Mouse (Mus musculus) splenic B cell, adult 2 months (primary cell): ENCODE results near the gene Pax6.

Experiments
- DNase-seq: peaks from one replicate; pipeline ENCODE4 v3.0.0-alpha.2; 2011; ENCODE audit warnings: low read depth, low spot score
- H3K27me3 ChIP-seq: 2 replicates; pipeline ENCODE4 v1.6.1; 2012; ENCODE audit warnings: mild to moderate bottlenecking, low read length, moderate library complexity, mixed read lengths; ENCODE audit not compliant: control insufficient read depth, poor library complexity, insufficient read depth, severe bottlenecking
- H3K36me3 ChIP-seq: 2 replicates; pipeline ENCODE4 v1.6.1; 2012; ENCODE audit warnings: mild to moderate bottlenecking, low read length, moderate library complexity, mixed read lengths; ENCODE audit not compliant: control insufficient read depth, poor library complexity, insufficient read depth, severe bottlenecking

Pax6 gene

GRCm38 (mm10) chr2:105666763-105667625 lies 1.7 kb upstream of the Pax6 start:
- peaks cover 4% of the 10 kb centered on the region for H3K27me3 ChIP-seq
- DNase-seq: no peak
- H3K36me3 ChIP-seq: no peaks in the 10 kb centered on the region

DNA sequence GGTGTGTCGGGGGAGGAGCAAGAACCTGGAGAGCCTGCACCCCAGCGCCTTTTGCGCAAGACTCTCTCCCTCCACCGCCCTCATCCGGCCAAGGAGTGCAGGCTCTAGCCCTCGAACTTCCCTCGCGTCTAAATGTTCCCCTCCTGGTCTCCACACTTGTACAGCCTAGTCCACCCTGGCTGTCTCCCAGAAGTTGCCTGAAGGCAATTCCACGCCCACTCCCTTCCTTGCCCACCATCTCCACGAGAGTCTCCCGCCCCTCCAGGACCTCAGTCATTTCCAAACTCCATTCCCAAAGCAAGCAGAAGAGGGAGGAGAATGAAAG lies 1.1 kb upstream of the Pax6 start:
- Histone ChIP-seq H3K36me3 (no peaks in the 10 kb centered on the region), H3K27me3 (peaks cover 4% of the 10 kb centered on the region)
- no peak for DNase-seq

GRCm38 (mm10) chr2:105669371-105669861 lies 716 bp downstream of the Pax6 start:
- Histone ChIP-seq H3K36me3 (no peaks in the 10 kb centered on the region), H3K27me3 (peaks cover 4% of the 10 kb centered on the region)
- no peak for DNase-seq

- H3K27me3 ChIP-seq: peaks cover 4% of the 10 kb centered on the region
- no peaks in the 10 kb centered on the region for H3K36me3 ChIP-seq
- DNase-seq: no peak
Observed at GRCm38 (mm10) chr2:105669881-105670730, 1.4 kb downstream of the Pax6 start.

DNA sequence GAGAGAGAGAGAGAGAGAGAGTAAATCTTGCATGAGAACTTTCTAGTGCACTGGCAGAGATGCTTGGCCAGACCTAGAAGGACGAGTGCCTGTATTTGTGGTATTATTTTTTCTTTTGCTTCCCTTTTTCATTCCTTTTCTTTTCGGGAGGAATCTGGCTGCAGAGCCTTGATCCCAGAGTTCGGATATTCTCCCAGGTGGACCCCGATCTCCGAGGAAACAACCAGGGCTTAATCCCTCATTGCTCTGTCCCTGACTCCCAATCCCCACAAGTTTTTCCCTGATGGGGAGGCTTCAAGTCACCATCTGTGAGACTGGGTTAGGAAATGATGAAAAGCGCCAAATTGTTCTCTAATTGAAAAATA lies 2.0 kb downstream of the Pax6 start:
- DNase-seq: no peak
- H3K27me3 ChIP-seq: peaks cover 5% of the 10 kb centered on the region
- H3K36me3 ChIP-seq: no peaks in the 10 kb centered on the region

DNA sequence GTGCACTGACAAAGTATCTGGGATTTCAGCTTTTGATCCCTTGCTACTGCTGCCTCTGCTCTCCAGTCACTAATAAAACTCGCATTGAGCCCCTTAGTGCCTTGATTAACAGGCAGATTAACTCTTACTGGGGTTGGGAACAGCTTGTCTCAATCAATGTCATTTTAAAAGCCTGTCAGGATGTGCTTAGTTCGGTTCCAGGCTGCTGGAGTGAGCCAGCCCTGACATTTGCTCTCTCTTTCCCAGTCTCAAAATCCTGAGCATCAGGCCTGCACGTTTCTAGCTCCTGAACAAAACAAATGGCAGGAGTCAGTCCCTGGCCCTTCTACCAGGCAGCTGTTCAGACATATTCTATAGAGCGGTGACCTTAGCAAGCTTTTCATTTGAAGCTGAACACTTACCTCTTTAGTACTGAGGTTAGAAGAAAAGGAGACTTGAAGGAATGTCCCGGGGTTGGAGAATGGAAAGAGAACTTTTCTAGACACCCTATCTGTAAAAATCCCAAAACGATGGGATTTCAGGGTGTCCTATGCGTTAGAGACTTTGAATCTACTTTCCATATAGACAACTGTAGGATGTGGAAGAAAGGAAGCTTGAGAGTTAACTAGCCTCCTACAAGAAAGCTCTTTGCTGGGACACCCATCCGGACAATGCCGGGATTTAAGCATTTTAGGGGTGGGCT lies 2.6 kb downstream of the Pax6 start:
- no peak for DNase-seq
- H3K27me3 ChIP-seq: peaks cover 5% of the 10 kb centered on the region
- no peaks in the 10 kb centered on the region for H3K36me3 ChIP-seq

- H3K27me3 ChIP-seq: peaks cover 5% of the 10 kb centered on the region
- no peaks in the 10 kb centered on the region for H3K36me3 ChIP-seq
- no peak for DNase-seq
Observed at GRCm38 (mm10) chr2:105671798-105672595, 3.3 kb downstream of the Pax6 start.

DNA sequence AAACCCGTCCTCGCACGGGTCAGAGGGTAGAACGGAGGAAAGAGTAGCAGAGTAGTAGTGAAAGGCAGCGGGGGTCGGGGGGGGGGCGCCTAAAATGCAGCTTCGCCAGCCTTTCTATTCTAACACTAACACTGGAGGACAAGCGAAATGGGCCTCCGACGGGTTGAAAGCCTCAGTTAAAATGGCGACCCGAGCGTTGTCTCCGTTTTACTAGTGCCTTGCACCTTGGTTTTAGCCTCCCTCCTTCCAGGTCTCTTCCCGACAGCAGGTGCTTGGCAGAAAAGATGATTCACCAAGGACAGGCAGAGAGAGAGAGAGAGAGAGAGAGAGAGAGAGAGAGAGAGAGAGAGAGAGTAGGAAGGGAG lies 3.9 kb downstream of the Pax6 start:
- no peaks in the 10 kb centered on the region for H3K36me3 ChIP-seq
- peaks cover 5% of the 10 kb centered on the region for H3K27me3 ChIP-seq
- DNase-seq: no peak

GRCm38 (mm10) chr2:105673054-105673453 lies 4.4 kb downstream of the Pax6 start:
- DNase-seq: no peak
- peaks cover 5% of the 10 kb centered on the region for H3K27me3 ChIP-seq
- no peaks in the 10 kb centered on the region for H3K36me3 ChIP-seq

- DNase-seq: no peak
- Histone ChIP-seq H3K27me3 (peaks cover 5% of the 10 kb centered on the region), H3K36me3 (no peaks in the 10 kb centered on the region)
Observed at GRCm38 (mm10) chr2:105673631-105674060, 4.9 kb downstream of the Pax6 start.

GRCm38 (mm10) chr2:105674061-105674874 lies 5.6 kb downstream of the Pax6 start:
- Histone ChIP-seq H3K36me3 (no peaks in the 10 kb centered on the region), H3K27me3 (peaks cover 4% of the 10 kb centered on the region; the same call in 1 of the 2 replicates)
- no peak for DNase-seq

GRCm38 (mm10) chr2:105674875-105675729 lies 6.4 kb downstream of the Pax6 start:
- peak; percentile 64 for DNase-seq
- Histone ChIP-seq H3K27me3 (peaks cover 4% of the 10 kb centered on the region; the same call in 1 of the 2 replicates), H3K36me3 (no peaks in the 10 kb centered on the region)

DNA sequence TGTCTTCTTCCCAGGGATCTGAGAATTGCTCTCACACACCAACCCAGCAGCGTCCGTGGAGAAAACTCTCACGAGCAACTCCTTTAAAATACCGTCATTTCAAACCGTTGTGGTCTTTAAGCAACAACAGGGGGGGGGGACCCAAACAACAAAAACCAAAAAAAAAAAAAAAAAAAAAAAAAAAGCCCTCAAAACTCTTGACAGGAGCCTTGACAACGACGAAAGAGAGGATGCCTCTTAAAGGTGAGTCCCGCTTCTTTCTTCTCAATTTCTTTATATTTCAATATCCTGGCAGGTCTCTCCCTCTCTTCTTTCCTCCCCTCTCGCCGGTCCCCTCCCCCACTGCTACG lies 7.0 kb downstream of the Pax6 start:
- H3K36me3 ChIP-seq: no peaks in the 10 kb centered on the region
- peaks cover 4% of the 10 kb centered on the region; the same call in 1 of the 2 replicates for H3K27me3 ChIP-seq
- no peak for DNase-seq
